Mouse (Mus musculus) hindbrain, postnatal 0 days (tissue): ENCODE results near the gene Nek4. TPM values are rescaled to one million over a fixed set of nuclear protein-coding genes. Genes with fewer than 3 reads are reported as not detected.

Experiments
- ATAC-seq: fragments of 200-750 bp; cut with Nextera tagmentation; 2 replicates; pipeline ENCODE4 v1.8.0; 2017; ENCODE audit warnings: mild to moderate bottlenecking, moderate TSS enrichment, moderate library complexity
- DNase-seq: peaks from one replicate; pipeline ENCODE4 v3.0.0-alpha.2; 2015; ENCODE audit warnings: low spot score
- H3K27ac ChIP-seq: fragments of 300-500 bp; sonication (generic); 2 replicates; pipeline ENCODE4 v1.5.1; 2014; ENCODE audit warnings: mild to moderate bottlenecking
- H3K27me3 ChIP-seq: fragments of 300-500 bp; sonication (generic); 2 replicates; pipeline ENCODE4 v1.6.1; 2014; ENCODE audit warnings: low read length, mixed read lengths; ENCODE audit not compliant: insufficient read depth
- H3K36me3 ChIP-seq: fragments of 300-500 bp; sonication (generic); 2 replicates; pipeline ENCODE4 v1.6.1; 2014; ENCODE audit warnings: low read length, mixed read lengths; ENCODE audit not compliant: insufficient read depth
- H3K4me1 ChIP-seq: fragments of 300-500 bp; sonication (generic); 2 replicates; pipeline ENCODE4 v1.6.1; 2014; ENCODE audit warnings: antibody characterized with exemption, low read length, mixed read lengths; ENCODE audit not compliant: insufficient read depth
- H3K4me2 ChIP-seq: fragments of 300-500 bp; sonication (generic); 2 replicates; pipeline ENCODE4 v1.6.1; 2014; ENCODE audit warnings: low read depth, mild to moderate bottlenecking, low read length, moderate library complexity, mixed read lengths
- H3K4me3 ChIP-seq: fragments of 300-500 bp; sonication (generic); 2 replicates; pipeline ENCODE4 v1.5.1; 2014; ENCODE audit warnings: low read length
- H3K9ac ChIP-seq: fragments of 300-500 bp; sonication (generic); replicated peaks from 2 replicates; pipeline ENCODE4 v1.6.1; 2014; ENCODE audit warnings: mild to moderate bottlenecking, low read length, moderate library complexity, mixed read lengths
- H3K9me3 ChIP-seq: fragments of 300-500 bp; sonication (generic); 2 replicates; pipeline ENCODE4 v1.6.1; 2016; ENCODE audit warnings: low read length, mixed read lengths
- CTCF ChIP-seq: IDR thresholded peaks from 2 replicates; pipeline ENCODE4 v1.5.1; 2016; ENCODE audit warnings: antibody characterized with exemption, control low read depth, low read depth
- WGBS: fragments of 180-500 bp; shearing (Covaris S2); extraction: QIAGEN DNeasy Blood & Tissue Kit; methylation state at CpG from one replicate; pipeline ENCODE4 v1.1.7; 2014; 5-methylcytosine and 5-hydroxymethylcytosine counted together
- polyA plus RNA-seq: library from polyadenylated mRNA; unstranded; fragments of >200 nt; fragmentation: Nextera tagmentation; extraction: Ambion mirVana; gene quantifications from 2 replicates; pipeline ENCODE4 v1.2.1, GENCODE M21; 2015
- total RNA-seq: library from RNA; depleted of rRNA; stranded (reverse); fragments of >200 nt; gene quantifications from 2 replicates; pipeline ENCODE4 v1.2.3, GENCODE M21; 2014

Nek4 gene
- total and polyA plus RNA-seq, 2 experiments from 2014 or later: 11.8 to 13.3 TPM

GRCm38 (mm10) chr14:30912641-30913040, 38.5 kb upstream of the Nek4 start:
- Histone ChIP-seq H3K4me2 (no peak overlapping the region), H3K4me3 (no peak overlapping the region), H3K4me1 (no peaks in the 10 kb centered on the region), H3K27ac (no peak overlapping the region), H3K36me3 (no peaks in the 10 kb centered on the region), H3K9ac (no peak overlapping the region), H3K9me3 (no peaks in the 10 kb centered on the region), H3K27me3 (no peaks in the 10 kb centered on the region)
- WGBS: 85% methylated on average over 8 of the region's 8 CpGs
- no peak for TF ChIP-seq CTCF
- ATAC-seq: no peak
- DNase-seq: no peak

DNA sequence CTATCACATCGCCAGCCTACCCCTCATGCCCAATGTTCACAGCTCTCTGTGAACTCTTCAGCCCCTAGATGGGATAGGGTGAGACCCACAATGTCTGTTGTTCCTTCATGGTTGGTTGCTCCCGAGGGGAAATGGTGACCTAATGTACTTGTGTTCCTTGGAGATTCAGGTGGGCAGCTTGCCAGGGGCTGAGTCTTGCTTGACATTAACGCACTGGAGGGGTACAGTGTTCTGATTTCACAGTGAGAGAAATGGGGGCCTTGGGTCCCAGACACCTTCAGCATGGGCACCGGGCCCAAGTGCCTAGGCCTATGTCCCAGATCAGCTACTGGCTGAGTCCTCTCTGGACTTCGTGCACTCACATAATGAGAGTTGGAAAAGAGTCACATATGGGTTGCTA, 37.8 kb upstream of the Nek4 start:
- Histone ChIP-seq H3K9ac (no peak overlapping the region), H3K36me3 (no peaks in the 10 kb centered on the region), H3K27me3 (no peaks in the 10 kb centered on the region), H3K4me1 (no peaks in the 10 kb centered on the region), H3K4me3 (no peak overlapping the region), H3K4me2 (no peak overlapping the region), H3K27ac (no peak overlapping the region), H3K9me3 (no peaks in the 10 kb centered on the region)
- TF ChIP-seq CTCF: no peak
- no peak for ATAC-seq
- no peak for DNase-seq
- 73% methylated on average over 5 of the region's 5 CpGs for WGBS

DNA sequence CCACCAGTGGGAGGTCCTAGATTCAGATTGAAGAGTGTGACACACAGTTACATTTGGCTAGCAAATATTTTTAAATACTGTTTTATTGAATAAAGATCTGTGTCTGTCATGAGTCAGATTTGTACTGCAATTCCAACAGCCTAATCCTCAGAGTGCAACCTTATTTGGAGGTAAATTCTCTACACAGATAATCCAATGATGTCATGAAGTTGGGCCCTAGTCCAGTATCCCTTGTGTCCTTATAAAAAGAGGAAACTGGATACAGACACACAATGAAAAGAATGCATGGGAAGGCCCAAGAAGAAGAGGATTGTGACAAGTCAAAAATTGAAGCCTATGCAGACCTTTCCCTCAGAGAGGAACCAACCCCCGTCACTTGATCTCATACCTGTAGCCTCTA, 34.7 kb upstream of the Nek4 start:
- H3K4me3 ChIP-seq: no peak overlapping the region

DNA sequence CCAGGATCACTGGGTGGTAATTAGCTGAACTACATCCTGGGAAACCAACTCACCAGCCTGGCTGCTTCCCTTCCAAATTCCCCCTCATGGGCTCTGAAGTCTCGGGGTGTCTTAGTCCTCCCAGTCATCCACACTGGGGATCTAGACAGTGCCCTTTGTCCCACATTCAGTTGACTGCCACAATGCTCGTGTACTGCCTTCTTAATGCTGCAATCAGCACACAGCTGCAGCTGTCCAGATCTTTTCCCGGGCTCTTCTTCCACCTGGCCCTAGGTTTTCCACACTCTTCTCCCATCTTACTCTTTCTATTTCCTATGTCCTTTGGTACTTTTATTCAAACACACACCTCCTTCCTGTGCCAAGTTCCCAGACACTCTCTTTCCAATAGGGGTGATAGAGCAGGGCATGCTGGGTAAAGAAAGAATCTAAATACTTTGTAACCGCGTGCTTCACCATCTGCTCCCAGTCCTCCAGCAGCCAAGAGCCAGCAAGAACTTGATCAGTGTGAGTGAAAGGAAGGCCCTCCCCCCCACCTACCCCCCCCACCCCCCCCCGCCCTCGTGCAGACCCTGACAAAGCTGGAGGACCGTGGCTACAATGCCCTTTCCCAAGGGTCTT, 29.0 kb upstream of the Nek4 start:
- Histone ChIP-seq H3K9ac (no peak overlapping the region), H3K4me3 (no peak overlapping the region), H3K9me3 (no peaks in the 10 kb centered on the region), H3K27me3 (no peaks in the 10 kb centered on the region), H3K36me3 (no peaks in the 10 kb centered on the region), H3K27ac (peak overlapping the region; percentile 17; the same call in 1 of the 2 replicates), H3K4me1 (no peaks in the 10 kb centered on the region), H3K4me2 (no peak overlapping the region)
- ATAC-seq (peak; percentile 64), DNase-seq (peak; percentile 27)
- no peak for TF ChIP-seq CTCF
- WGBS: 38% methylated on average over 8 of the region's 8 CpGs

More for the DNA sequence above, 34.7 kb upstream of the Nek4 start:
- ATAC-seq (no peak), DNase-seq (no peak)
- Histone ChIP-seq H3K27ac (no peak overlapping the region), H3K9me3 (no peaks in the 10 kb centered on the region), H3K9ac (no peak overlapping the region), H3K36me3 (no peaks in the 10 kb centered on the region), H3K4me2 (no peak overlapping the region), H3K4me1 (no peaks in the 10 kb centered on the region), H3K27me3 (no peaks in the 10 kb centered on the region)
- no peak for TF ChIP-seq CTCF
- WGBS: 86% methylated on average over 1 of the region's 1 CpGs

DNA sequence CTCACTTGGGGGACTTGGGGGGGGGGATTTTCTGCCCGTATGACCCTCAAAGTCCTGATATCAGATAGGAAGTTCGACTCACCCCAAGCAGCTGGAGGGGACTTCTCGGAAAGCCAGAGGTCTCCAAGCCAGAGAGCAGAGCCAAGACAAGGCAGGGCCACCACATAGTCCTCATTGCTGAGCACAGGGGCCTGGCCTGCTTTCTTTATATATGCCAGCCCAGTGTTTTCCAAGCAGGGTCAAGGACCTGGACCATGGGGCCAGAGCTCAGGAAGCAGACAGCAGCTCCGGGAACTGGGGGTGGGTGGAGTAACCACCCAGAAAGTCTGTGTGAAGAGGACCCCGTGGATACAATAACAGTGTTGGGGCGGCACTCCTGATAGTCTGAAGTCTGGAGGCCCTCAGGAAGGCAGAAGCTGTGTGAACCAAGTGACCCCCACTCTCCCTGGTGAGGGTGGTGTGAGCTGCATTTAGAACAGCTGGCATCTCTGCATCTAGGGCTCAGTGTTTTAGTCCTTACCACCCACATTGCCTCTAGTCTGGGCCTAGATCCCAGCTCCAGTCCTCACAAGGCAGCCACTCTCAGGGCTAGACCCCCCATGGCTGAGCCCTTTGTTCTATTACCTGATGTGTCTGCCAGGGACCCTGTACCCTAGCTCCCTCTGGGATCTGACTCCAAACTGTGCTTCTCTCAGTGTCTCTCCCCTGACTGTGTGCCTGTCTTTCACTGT, 27.6 kb upstream of the Nek4 start, which contains the start of gene Itih3:
Gene Itih3 (minus strand): TSS at position 386 of the 731 bp plus-strand sequence.
- Histone ChIP-seq H3K4me3 (no peak within 1 kb of the TSS), H3K4me1 (no peaks in the 10 kb centered on the region), H3K27ac (peak within 1 kb of the TSS; percentile 52; the same call in 1 of the 2 replicates), H3K9ac (no peak within 1 kb of the TSS), H3K36me3 (no peaks in the 10 kb centered on the region), H3K4me2 (no peak within 1 kb of the TSS), H3K9me3 (no peaks in the 10 kb centered on the region), H3K27me3 (no peaks in the 10 kb centered on the region)
- DNase-seq (peak; percentile 55), ATAC-seq (peak; percentile 86)
- no peak for TF ChIP-seq CTCF
- 66% methylated on average over 6 of the region's 6 CpGs for WGBS

DNA sequence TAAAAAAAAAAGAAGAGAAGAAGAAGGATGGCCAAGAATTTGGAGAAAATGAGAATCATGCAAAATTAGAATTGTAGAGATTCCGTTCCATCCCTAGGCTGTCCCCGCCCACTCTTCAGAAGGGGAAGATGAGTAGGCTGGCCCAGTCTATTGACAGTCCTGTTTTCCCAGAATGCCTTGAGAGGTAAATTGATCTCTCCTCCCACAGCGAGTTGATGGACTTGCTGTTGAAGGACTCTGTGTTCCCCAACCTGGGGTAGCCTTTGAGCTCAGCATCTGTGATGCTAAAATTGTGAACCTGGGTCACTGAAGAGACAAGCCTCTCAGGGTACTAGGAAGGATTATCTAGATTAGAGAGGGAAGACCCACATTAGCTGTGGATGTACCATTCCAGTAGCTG, 25.7 kb upstream of the Nek4 start:
- DNase-seq (no peak), ATAC-seq (no peak)
- Histone ChIP-seq H3K9ac (no peak overlapping the region), H3K9me3 (no peaks in the 10 kb centered on the region), H3K4me1 (no peaks in the 10 kb centered on the region), H3K36me3 (no peaks in the 10 kb centered on the region), H3K27me3 (no peaks in the 10 kb centered on the region), H3K4me3 (no peak overlapping the region), H3K27ac (no peak overlapping the region), H3K4me2 (no peak overlapping the region)
- TF ChIP-seq CTCF: no peak
- WGBS: 93% methylated on average over 3 of the region's 3 CpGs

DNA sequence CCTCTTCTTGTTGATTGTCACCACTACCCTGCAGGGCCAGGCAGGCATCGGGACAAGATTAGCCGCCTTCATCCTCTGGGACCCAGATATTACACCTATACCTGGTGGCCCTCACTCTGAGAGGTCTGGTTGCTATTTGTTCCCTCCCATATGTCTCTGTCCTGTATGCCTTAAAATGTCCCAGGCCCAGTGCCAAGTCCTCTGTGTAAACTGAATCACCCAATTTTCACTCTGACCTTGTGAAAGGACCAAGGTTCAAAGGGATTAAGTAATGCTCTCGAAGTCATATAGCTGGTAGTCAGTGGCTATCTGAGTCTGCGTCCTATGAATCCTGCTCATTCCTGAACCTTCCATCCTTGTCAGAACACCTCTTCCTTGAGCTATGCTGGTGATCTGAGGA, 20.8 kb upstream of the Nek4 start:
- no peak for DNase-seq
- Histone ChIP-seq H3K9me3 (no peaks in the 10 kb centered on the region), H3K27ac (no peak overlapping the region), H3K27me3 (no peaks in the 10 kb centered on the region), H3K4me1 (no peaks in the 10 kb centered on the region), H3K36me3 (no peaks in the 10 kb centered on the region), H3K9ac (no peak overlapping the region), H3K4me3 (no peak overlapping the region), H3K4me2 (no peak overlapping the region)
- TF ChIP-seq CTCF: no peak
- no peak for ATAC-seq
- 94% methylated on average over 4 of the region's 4 CpGs for WGBS
